Mouse (Mus musculus) fibroblast of lung, adult 2 months (primary cell): ENCODE measurements around the gene Itga5.
"Not testable (repeated sequence)": the region's sequence is repeated elsewhere in the genome, so short reads cannot be mapped to it uniquely, and the experiment has no call there.

ENCODE experiments used
- DNase-seq: peaks from one replicate; pipeline ENCODE4 v3.0.0-alpha.2; 2011; ENCODE audit warnings: low read depth

The Itga5 gene

GRCm38 (mm10) chr15:103366376-103367149 is at the start of gene Itga5:
TSS of gene Itga5 (minus strand) at chr15:103366763.
- DNase-seq = no peak

DNA sequence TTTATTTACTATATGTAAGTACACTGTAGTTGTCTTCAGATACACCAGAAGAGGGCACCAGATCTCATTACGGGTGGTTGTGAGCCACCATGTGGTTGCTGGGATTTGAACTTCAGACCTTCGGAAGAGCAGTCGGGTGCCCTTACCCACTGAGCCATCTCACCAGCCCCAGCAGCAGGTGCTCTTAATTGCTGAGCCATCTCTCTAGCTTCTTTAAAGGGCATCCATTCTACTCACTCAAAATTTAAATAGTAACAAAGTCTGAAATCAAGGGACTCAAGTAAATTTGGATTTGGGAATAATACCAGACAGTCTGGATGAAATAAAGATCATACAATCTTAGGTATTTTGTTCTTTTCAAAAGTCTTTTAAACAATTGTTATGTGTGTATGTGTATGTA is 39.0 kb upstream of the Itga5 start:
- DNase-seq = not testable (repeated sequence)

GRCm38 (mm10) chr15:103401361-103401760 is 34.8 kb upstream of the Itga5 start:
- no peak for DNase-seq

DNA sequence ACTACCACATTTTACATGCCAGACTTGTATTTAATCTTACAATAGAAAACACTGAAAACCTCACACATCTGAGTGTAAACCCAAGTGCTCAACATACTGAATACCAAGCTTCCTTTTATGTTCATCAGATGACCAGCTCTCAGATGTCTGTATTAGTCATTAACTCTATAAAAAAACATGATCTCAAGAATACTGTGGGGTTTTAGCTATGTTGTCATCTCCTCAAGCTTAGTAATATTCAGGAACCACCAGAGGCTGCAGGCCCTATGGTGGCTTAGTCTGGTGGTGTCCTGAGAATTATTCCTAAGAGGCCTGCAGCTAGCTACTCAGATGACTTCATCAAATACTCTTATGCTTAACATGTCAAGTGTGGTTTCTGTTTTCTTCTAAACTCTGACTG is 27.0 kb upstream of the Itga5 start:
- DNase-seq = no peak

DNA sequence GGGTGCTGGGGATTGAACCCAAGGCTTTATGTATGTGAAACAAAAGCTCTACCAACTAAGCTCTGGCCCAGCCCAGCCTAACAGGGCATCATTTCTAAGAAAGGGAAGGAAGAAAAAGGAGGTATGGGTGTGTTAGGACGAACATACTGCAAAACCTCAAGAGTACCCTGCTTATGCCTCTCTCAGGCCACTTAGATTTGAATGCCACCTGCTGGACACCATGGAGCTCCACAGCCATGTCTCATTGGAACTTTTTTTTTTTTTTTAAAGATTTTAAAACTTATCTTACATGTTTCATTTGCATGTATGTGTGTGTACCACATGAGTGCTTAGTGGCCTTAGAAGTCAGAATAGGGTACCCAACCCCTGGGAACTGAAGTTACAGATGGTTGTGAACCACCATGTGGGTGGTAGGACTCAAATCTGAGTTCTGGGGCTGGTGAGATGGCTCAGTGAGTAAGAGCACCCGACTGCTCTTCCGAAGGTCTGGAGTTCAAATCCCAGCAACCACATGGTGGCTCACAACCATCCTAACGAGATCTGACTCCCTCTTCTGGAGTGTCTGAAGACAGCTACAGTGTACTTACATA is 22.1 kb upstream of the Itga5 start:
- DNase-seq = no peak

GRCm38 (mm10) chr15:103383771-103384488 is 17.4 kb upstream of the Itga5 start:
- no peak for DNase-seq

DNA sequence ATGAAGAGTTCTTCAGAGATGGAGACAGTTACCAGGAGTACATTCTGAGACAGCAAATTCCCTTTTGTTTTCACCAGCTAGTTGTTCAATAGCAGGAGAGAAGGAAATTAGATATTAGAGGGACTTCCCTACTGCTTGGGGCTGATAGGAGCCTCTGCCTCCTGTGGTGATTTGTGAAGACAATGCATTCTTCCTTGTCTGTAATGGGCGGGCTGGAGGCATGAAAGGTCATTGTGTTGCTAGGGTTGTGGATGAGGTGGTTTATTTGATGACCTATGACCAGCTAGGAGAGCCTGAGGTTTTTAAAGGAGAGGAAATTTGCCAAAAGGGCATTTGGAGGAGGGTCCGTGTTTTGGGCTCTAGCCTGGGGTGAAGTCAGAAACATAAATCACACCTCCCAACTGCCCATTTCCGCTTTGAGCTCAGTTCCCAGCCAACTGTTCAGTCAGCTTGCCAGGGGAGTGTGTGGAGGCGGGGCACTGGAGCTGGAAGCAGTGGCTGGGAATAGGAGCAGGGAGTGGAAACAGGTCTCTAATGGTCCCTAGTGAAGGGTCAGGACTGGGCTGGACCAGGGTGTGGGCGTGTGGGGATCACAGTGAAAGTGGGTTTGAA is 16.3 kb upstream of the Itga5 start:
- peak; percentile 76 for DNase-seq

- DNase-seq = no peak
Observed at GRCm38 (mm10) chr15:103382075-103382474, 15.5 kb upstream of the Itga5 start.

DNA sequence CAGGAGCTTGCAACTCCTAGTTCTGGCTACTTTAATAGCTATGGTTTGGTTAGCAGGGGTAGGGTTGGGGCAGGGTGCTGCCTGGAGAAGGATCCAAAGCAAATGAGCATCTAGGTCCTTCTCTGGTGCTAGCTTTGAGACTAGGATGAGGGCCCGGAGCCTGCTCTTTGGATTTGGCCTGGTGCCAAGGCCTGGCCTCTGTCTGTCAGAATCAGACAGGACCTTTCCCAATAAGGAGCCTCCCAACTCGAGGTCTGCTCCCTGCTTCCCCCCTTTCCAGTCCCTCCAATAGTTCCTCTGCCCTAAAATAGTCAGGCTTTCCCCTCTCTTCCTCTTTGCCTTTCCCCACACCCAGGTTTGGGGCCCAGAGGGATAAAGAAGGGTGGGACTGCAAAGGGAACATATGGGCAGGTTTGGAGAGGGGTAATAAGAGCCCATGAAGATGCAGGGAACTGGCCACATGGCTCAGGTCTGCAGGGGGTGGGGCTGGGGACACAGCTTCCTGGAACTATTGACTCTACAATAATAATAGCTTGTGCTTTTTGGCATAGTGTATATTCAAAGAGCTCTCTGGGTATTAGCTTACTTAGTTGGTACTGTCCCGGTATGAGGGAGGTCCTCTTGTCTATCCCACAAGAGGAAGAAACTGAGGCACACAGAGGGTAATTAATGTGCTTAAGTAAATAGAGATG is 12.2 kb upstream of the Itga5 start:
- DNase-seq = no peak

DNA sequence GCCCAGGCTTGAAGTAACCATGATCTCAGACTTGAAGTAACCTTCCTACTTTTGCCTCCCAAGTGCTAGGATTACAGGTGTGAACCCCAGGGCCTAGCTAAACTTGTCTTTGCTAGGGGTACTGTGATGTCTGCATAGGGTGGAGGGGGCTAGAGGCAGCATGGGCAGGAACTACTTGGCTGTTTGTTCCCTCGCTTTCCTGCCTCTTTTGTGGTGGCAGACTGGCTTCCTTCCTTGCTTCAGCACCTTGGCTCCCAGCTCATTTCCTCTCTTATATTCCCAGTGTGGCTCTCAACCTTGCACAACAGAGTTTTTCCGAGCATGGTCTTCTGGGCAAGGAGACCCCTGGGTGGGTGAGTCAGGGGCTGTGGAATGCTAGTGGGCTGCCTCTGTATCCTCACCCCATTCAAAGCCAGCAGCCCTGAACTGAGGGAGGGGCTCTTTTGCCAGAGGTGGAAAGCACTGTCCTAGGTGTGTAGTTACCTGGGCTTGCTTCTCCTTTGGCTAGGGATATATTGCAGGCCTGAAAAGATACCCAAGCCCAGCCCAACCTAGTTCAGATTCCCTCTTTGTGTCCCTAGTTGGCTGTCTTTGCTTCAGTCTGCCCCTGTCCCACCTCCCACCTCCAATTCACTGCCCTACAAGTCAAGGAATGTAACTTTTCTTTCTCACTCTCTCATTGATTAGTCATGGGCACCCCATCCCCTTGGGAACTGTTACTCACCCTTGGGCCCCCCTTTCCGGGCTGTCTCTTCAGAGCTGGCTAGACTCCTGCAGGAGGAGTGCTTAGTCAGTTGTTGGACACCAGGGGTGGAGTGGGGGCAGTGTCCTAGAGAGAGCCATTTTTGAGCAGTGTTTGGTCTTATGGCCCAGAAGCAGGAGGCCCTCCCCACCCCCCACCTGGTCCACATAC is 11.4 kb upstream of the Itga5 start:
- no peak for DNase-seq

DNA sequence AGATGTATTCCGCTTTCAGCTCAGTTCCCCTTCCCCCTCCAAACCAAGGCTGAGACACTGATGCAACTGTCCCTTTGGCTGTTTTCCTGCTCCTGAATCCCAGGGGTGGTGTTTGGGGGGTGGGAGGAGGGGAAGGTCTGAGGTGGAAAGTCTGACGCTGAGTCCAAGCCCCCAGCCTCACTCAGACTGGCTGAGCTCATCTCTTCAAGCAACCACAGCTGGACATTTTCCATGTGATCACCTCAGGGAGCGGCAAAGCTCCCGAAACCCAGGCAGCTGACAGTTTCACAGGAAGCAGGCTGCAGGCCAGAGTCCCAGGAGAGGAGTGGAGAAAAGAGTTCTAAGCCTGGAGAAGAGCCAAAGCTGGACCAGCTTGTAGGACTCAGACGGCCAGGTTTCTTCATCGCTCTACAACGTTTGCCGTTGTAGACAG is 10.3 kb upstream of the Itga5 start:
- DNase-seq = no peak

DNA sequence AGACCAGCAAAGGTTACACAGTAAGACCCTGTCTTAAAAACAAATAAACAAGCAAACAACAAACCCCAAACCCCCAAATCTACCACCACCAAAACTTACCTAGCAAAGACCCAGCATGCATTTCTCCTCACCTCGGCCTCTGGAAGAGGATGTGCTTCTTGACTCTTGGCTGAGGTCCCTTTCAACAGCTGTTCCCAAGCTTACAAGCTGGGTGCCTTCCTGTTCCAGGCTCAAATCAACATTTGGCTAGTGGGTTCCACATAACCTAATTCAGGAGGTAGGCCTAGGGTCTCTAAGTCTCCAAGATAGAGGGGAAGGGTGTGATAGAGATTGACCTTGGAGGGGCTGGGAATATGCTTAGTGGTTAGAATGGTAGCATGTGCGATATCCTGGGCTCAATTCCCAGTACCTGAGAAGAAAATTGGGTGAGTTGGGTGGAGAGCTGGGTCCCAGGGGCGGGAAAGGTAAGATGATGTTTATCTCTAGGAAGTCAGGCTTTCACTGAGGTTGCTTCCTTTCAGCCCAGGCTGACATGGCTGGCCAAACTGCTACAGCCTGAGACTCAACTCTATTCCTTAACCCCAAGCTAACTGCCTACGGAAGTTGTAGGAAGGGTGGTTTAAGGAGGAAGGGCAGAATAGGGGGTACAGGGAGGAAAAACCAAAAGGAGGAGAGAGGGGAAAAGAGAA is 8.7 kb upstream of the Itga5 start:
- no peak for DNase-seq

DNA sequence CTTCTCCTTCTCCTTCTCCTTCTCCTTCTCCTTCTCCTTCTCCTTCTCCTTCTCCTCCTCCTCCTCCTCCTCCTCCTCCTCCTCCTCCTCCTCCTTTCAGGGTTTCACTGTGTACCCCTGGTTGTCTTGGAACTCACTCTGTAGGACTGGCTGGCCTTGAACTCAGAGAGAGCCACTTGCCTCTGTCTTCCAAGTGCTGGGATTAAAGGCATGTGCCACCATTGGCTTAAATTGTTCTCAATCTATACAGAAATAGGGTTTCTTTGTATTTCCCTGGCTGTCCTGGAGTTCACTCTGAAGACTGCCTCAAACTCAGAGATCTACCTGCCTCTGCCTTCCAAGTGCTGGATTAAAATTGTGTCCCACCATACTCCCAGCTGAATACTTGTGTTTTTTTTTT is 5.9 kb upstream of the Itga5 start:
- no peak for DNase-seq

- no peak for DNase-seq
Observed at GRCm38 (mm10) chr15:103371741-103372140, 5.2 kb upstream of the Itga5 start.

- DNase-seq = no peak
Observed at GRCm38 (mm10) chr15:103371208-103371607, 4.6 kb upstream of the Itga5 start.

GRCm38 (mm10) chr15:103370462-103370861 is 3.9 kb upstream of the Itga5 start:
- no peak for DNase-seq

DNA sequence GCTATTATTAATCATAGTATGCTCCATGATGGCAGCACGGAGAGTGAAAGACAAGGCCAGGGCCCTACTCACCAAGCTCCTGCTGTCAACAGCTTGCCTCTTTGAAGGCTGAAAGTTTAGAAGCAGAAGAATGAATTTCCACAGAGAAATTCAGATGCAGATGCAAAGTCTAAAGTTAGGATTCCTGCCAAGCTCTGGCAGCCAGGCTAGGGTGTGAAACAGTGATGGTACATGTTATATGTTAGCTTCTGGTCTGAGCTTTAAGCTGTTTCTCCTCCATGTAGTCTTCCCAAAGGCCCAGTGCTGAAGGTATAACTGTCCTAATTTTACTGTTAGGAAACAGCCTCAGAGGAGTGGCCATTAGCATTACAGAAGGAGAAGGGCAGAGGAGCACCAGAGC is 2.6 kb upstream of the Itga5 start:
- no peak for DNase-seq

DNA sequence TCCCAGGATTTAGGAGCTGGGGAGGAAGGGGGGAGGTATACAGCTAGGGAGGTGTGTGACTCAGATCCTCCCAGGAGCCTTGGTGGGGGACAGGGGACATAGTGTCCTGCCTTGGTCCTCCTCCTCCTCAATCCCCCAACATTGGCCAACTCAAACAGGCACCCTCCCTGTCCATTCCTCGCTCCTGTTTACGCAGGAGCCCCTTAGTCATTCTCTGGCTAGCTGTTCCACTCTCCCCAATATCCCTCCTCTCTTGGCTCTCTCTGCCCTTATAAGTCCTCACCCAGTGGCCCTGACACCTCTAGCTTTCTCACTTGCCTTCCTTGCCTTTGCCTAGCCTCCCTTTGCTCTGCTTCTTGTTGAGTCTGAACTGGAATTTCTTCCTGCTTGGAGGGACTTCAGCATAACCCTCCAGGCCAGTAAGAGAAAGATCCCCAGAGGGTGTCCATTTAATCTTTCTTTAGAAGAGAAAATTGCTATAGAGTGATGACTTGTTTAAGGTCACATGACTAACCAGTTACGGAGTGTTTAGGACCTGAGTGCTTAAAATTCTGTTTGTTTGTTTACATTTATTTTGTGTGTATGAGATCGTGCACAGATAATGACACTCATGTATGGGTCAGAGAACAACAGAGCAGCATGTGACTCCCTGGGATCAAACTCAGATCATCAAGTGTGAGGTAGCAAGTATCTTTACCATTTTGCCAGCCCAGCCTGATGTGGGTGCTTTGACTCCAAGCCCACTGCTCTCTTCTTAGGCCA is 1.8 kb upstream of the Itga5 start:
- DNase-seq = no peak

- DNase-seq = no peak
Observed at GRCm38 (mm10) chr15:103365471-103366375, 840 bp downstream of the Itga5 start.
